12 mouse cellular contexts compared by ENCODE assay signal in the genomic region with DNA sequence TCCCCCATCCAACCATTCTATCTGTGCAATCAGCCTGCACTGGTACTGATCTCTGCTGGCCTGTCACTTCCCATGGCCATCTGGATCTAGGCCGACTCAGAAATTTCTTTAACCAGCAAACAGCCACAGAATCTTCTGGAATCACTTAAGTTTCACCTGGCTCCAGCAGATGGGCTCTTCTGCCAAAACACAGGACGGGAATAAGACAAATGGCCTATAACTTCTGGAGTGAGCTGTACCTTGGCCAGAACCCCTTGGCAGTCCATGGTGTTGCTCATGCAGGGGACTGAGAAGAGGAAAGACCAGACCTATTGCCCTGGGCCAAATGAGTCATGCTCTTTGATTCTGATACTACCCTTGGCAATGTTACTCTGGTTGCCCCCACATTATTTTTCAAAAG. TPM values are rescaled to one million over a fixed set of nuclear protein-coding genes. Genes with fewer than 3 reads are reported as not detected.
DNase-seq lines count a peak whose midpoint lies in the region; ATAC-seq lines count a peak whose summit lies in the region.
"Had no signal": no experiment of that assay in that cellular context is flagged by ENCODE, and none has a peak within 500 bp of the region (broad histone marks: within the 10 kb centered on the region; RNA-seq: fewer than 3 reads in every experiment).

No protein-coding gene starts in this region.

- no peak for ATAC-seq in heart, embryonic 12.5 days (ENCODE audit: insufficient number of reproducible peaks, low FRiP score)
- ATAC-seq in megakaryocyte progenitor cell, adult 5-6 weeks (replicated peaks; ENCODE audit: poor library complexity): no peak

- H3K36me3 ChIP-seq in heart, embryonic 12.5 days: no peaks in the 10 kb centered on the region

- DNase-seq in heart, adult 8-10 months (ENCODE audit: low spot score): peak; percentile 26
- DNase-seq in 3T3-L1 (ENCODE audit: low read depth, low spot score): peak; percentile 97
- DNase-seq in adrenal gland, postnatal 14 days: peak; percentile 53
- peak; percentile 63 to 70 for DNase-seq in gastrocnemius, postnatal 36 days
- no peak for DNase-seq in liver
- no peak for DNase-seq in layer of hippocampus, adult 8-10 months (ENCODE audit: low spot score in 2 of 2)
- DNase-seq: kidney, postnatal 25 days; right cerebral cortex, postnatal 4 days had no signal

- WGBS in heart, embryonic 12.5 days: 74% methylated on average over 2 of the region's 2 CpGs

- H3K4me1 ChIP-seq in heart, embryonic 12.5 days (replicated peaks): peaks cover 22% of the 10 kb centered on the region
- H3K4me1 ChIP-seq: stomach, embryonic 15.5 days had no signal

- H3K9me3 ChIP-seq in heart, embryonic 12.5 days (replicated peaks): no peaks in the 10 kb centered on the region
- H3K9me3 ChIP-seq: stomach, embryonic 15.5 days had no signal

- no peak overlapping the region for H3K27ac ChIP-seq in heart, embryonic 12.5 days (ENCODE audit: poor library complexity, severe bottlenecking)
- H3K27ac ChIP-seq: liver, embryonic 14.5 days; stomach, embryonic 15.5 days had no signal

- H3K27me3 ChIP-seq in heart, embryonic 12.5 days (replicated peaks): no peaks in the 10 kb centered on the region
- H3K27me3 ChIP-seq: stomach, embryonic 15.5 days had no signal

- H3K9ac ChIP-seq in heart, embryonic 12.5 days: no peak overlapping the region
- H3K9ac ChIP-seq: liver, embryonic 14.5 days; stomach, embryonic 15.5 days had no signal

- no peak overlapping the region for H3K4me2 ChIP-seq in heart, embryonic 12.5 days
- H3K4me2 ChIP-seq: stomach, embryonic 15.5 days had no signal

- intact Hi-C loops in gastrocnemius, postnatal 36 days (cut with DNase I): no loop called here

- no peak overlapping the region for H3K4me3 ChIP-seq in heart, embryonic 12.5 days
- H3K4me3 ChIP-seq: stomach, embryonic 15.5 days had no signal

RNA-seq across cellular contexts. Expression of gene Dtl, which starts 45.9 kb away (rescaled TPM):
- total RNA-seq in heart, adult 8-10 months (2022): under 1 TPM; 0.06 to 0.34 (median 0.20) TPM
- 40.3 and 43.3 TPM in 2 replicates for polyA plus RNA-seq in heart, embryonic 12.5 days (2016; fragmentation: Nextera tagmentation; extraction: Ambion mirVana)
- 6.7 and 7.6 TPM in 2 replicates for total RNA-seq in adrenal gland, postnatal 14 days (2021)
- under 1 TPM; 0.17 to 0.38 TPM for total RNA-seq in gastrocnemius, postnatal 36 days (2021)
- total RNA-seq in megakaryocyte progenitor cell, adult 5-6 weeks (2015): 90.8 and 98.8 TPM in 2 replicates
- 54.4 and 77.3 TPM in 2 replicates for total RNA-seq in megakaryocyte progenitor cell, adult 5-6 weeks (2017)
- under 1 TPM; 0.55 to 0.96 (median 0.75) TPM for total RNA-seq in layer of hippocampus, adult 8-10 months (2022)

RNA-seq across cellular contexts. Expression of gene Ints7, which starts 46.0 kb away (rescaled TPM):
- total RNA-seq in heart, adult 8-10 months (2022): 10 to 100 TPM in 3 of 4 experiments, 1 to 10 TPM in 1; 9.7 to 11.2 (median 10.8) TPM
- 48.8 and 51.8 TPM in 2 replicates for polyA plus RNA-seq in heart, embryonic 12.5 days (2016; fragmentation: Nextera tagmentation; extraction: Ambion mirVana)
- total RNA-seq in adrenal gland, postnatal 14 days (2021): 28.0 and 30.1 TPM in 2 replicates
- total RNA-seq in gastrocnemius, postnatal 36 days (2021): 1 to 10 TPM; 4.9 to 5.7 TPM
- 37.0 and 39.8 TPM in 2 replicates for total RNA-seq in megakaryocyte progenitor cell, adult 5-6 weeks (2015)
- total RNA-seq in megakaryocyte progenitor cell, adult 5-6 weeks (2017): 63.1 and 69.2 TPM in 2 replicates
- total RNA-seq in layer of hippocampus, adult 8-10 months (2022): 10 to 100 TPM; 24.2 to 27.6 (median 25.9) TPM

Comparison
In these comparisons a context has a peak if more than half of its experiments do, and no peak if none do; other contexts are left out.
1. DNase-seq: peak in heart, adult 8-10 months (single experiment), 3T3-L1 (single experiment), adrenal gland, postnatal 14 days (single experiment) and gastrocnemius, postnatal 36 days (2 of 2); none in liver (single experiment) and layer of hippocampus, adult 8-10 months (0 of 2).